Mouse (Mus musculus) kidney, postnatal 25 days (tissue): ENCODE measurements around the gene Tacc3.
A peak's percentile ranks its signal among the peaks of the same experiment; 100 is the strongest.

Source experiments
- DNase-seq, 2 experiments: peaks; one replicate each; pipeline ENCODE4 v3.0.0; 2021; ENCODE audit warnings: mixed read lengths in 2 of 2

Tacc3 gene

GRCm38 (mm10) chr5:33655251-33655840 lies 2.6 kb upstream of the Tacc3 start:
- DNase-seq = no peak

DNA sequence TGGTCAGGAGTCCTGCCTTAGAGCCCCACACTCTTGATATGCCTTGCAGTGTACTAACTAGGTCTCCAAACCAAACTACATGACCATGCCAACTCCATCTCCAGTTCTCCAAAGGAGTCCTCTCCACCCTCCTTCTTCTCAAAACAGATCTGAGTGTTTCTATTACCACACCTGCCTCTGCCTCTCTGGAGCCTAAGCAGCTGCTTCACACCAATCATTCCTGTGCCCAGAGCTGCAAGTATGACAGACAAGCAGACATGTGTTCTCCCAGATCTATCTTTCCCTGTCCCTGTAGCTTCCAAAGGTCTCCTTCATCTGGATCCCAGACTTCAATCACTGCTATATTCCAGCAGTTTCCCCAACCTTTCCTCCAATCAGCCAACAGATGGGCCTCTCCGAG lies 1.2 kb upstream of the Tacc3 start:
- no peak for DNase-seq

GRCm38 (mm10) chr5:33657251-33657786 lies 609 bp upstream of the Tacc3 start:
- DNase-seq = no peak

DNA sequence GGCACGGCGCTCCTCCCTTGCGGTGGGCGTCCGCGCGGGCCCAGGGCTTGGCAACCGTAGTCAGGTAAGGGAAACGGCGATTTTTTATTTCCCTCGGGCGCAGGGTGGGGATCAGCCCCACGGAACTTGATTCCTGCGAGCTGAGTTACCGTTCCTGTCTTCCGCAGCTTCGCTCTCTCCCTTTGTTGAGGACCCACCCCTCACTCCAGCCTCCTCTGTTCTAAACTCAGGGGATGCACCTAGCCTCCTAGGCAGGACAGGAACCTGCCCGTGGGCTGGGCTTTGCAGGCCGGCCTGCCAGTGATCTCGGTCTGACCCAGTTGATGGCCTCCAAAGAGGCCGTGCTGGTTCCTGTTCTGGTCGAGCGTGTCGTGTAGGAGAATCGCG lies 729 bp downstream of the Tacc3 start:
- DNase-seq = peak in 1 of 2 experiments; percentile 42

DNA sequence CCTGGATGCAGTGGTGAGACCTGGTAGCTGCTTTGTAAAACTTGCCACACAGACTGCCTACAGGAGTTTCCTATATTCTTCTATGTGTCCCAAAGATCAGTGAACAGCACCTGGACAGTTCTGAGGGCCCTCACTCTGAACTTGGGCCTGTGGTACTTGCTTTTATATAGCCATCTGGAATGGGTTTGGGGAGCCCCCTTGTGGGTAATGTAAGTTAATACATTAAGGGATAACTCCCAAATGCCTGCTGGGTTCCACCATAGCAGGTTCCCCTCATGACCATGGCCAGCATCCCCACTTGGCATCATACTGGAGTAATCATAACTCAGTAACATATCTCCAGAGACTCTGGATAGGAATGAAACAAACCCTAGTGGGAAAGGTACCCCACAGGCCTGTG lies 10.3 kb downstream of the Tacc3 start:
- peak; percentile 40 to 48 for DNase-seq

DNA sequence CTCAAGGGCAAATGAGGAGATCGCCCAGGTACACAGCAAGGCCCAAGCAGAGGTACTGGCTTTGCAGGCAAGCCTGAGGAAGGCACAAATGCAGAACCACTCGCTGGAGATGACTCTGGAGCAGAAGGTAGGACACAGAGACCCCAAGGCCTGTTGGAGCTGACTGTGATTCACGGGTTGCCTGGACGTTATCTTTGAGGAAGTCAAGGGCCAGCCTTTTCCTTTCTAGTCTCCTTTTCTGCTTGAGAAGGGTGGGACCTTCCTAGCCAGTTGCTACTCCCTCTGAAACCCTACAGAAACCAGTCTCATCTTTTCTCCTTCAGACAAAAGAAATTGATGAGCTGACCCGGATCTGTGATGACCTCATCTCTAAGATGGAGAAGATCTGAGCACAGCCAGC lies 13.7 kb downstream of the Tacc3 start:
- no peak for DNase-seq

DNA sequence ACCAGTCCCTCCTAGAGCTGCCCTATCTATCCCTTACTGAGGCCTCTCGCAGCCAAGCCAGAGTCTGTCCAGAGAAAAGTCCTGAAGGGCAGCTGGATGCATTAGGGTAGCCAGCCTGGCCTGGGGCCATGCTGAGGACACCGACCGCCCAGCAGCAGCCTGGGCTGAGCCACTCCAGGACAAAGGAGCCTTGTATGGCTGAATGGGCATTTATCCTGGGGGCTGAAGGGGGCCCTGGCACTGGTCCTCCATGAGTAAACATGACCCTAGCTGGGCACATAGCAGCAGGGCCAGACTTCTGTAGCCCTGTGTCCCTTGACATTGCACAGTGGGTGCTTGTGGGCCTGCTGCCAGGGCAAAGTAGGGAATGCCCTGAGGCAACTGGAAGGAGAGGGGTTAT lies 16.5 kb downstream of the Tacc3 start:
- DNase-seq = no peak

DNA sequence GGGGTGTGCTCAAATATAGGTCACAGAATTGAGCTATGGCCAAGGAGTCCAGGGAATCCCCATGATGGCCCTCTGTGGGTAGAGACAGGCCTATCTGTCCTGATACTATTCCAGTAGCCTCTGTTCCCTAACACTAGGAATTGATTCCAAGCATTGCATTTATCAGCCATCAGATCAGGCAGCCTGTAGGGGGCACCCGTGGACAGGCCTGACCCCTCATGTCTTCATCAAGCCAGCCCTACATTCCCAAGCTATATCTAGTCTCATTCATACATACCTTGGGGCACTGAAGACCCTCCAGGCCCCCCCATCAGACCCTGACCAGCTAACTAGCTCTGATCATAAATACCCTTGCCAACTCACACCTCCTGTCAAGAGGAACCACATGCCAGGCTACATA lies 18.0 kb downstream of the Tacc3 start:
- DNase-seq = peak; percentile 75 to 84

DNA sequence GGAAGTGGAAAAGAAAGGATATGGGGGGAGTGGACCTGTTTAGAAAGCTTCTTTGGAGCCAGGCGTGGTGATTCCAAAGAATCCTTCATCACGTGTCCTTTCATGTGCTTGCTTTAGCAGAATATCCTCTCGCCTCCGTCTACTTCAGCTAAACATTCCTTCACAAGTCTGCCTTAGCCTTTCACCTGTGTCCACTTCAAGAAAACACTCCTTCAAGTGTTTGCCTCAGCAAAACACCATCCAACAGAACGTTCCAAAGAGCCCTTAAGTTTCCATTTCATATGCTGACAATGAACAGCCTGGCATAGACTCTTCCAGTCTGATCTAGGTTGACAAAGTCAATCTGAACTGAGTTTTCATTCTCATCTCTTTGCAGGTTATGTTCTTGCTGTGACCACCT lies 20.3 kb downstream of the Tacc3 start:
- no peak for DNase-seq

DNA sequence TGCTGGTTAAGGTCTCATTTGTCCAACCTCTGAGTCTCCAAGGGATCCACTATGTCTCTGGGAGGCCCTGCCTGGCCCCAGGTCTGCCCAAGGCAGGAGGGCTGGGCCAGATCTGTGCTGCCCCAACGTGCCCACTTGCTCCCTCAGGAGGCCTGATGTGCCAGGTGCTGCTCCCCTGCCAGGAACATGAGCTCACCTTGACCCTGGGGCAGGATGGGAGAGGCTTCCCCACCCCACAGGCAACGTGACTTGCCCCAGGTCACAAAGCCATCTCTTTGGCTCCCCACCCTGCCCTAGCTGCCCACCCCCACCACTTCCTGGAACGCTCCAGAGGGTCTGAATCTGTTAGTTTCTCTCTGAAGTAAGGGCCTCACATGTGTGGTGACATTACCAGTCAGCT lies 23.1 kb downstream of the Tacc3 start:
- DNase-seq = no peak

DNA sequence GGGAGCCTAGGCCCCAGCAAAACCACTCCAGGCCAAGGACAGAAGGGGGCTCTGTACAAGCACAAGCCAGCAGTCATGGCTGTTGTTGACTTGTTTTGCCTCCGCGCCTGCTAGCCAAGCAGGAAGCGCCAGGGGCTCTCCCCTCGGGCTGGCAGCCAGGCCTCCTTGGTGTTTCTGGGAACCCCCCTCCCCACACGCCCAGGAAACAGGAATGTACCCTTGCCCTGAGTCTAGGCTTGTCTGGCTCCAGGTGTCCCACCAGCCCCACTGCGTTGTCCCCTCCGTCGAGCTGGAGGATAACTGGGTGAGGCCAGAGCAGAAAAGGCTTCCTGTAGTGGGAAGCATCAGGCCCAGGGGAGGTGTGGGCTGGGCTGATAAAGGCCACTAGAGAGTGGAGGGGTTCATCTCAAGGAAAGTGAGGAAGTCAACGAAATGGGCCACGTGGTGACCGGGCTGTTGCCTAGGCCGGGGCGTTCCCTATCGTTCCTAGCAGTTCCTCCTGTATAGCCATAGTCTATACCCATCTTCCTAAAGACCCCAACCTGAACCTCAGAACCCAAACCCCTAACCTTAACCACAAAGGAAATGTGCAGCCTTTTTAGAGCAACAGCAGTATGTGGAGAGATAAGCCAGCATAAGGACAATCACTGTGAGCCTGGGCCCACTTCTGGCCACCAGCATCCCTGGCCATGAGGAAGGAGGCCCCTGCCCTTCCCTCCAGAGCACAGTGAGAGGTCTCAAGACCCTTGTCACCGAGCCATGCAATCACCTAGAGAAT lies 23.9 kb downstream of the Tacc3 start:
- no peak for DNase-seq

GRCm38 (mm10) chr5:33682963-33683362 lies 25.0 kb downstream of the Tacc3 start:
- no peak for DNase-seq

DNA sequence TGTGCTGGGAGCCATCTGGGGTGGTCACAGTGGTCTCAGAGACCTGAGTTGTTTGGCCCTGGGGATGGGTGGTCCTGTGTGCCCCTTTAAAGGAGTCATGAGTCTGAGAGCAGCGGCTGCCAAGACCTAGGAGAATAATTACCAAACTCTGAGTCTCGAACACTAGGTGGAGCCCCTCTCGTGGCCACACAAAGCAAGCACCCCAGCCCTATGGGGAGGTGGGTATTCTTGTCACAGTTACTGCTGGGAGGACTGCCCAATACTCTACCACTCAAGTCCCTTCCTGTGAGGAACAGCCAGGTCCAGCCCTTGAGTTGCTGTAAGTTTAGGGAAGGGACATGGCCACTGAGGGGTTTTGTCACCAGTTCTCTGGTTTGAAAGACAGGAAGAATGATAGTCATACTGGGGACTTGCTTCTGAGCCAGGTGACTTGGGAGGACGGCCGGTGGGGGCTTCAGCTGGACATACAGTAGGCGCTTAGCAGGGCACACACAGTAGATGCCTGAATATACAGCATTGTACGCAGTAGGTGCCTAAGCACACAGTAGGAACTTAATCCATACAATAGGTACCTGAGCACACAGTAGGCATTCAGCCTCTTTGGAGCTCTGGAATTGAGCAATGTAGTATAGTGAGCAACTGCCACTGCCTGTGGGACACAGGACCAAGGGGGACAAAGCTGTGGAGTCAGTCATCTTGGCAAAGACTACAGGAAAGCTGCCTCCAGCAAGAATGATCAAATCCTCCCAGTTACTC lies 26.1 kb downstream of the Tacc3 start:
- peak; percentile 69 to 80 for DNase-seq

GRCm38 (mm10) chr5:33684932-33685331 lies 27.0 kb downstream of the Tacc3 start:
- no peak for DNase-seq

- peak in 1 of 2 experiments; percentile 64 for DNase-seq
Measured at GRCm38 (mm10) chr5:33687142-33687541, 29.2 kb downstream of the Tacc3 start.

DNA sequence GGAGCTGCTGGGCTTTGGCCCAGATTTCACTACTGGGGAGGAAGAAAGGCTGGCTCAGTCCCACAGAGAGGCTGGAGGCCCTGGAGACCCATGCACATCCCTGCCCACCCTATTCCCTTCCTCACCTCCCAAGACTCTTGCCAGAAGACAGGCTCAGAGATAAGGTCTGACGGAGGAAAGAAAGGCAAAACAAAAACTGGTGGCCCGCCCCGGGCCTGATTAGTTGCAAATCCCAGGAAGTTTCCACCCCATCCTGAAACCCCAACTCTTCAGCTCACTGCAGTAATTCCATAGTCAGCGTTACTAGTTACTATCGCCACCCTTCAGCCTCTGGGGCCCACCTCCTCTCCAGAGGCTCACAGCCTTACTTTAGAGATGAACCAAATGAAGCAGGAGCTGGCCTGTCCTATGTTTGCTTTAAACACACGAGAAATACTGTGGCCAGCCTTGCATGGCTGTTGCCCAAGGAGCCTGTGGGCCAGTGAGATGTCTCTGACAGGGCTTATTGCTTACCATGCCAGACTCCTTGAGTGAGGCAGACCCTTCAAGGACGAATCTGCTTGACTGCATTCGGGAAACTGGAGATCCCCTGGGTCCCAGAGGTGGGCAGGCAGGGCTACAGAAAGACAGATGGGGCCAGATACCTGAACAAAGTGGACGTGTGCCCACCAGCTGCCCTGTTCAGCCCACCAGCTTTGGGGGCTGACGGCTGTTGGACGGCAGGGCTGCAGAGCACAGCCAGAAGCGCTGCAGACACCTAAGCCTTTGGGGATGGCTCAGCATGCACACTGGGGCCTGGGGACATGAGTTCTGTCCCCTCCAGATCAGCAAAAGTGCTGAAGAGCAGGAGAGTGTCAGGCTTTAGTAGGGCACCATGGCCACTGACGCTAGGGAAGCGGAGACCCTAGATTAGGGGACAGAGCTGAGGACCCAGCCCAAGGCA lies 30.6 kb downstream of the Tacc3 start:
- no peak for DNase-seq

DNA sequence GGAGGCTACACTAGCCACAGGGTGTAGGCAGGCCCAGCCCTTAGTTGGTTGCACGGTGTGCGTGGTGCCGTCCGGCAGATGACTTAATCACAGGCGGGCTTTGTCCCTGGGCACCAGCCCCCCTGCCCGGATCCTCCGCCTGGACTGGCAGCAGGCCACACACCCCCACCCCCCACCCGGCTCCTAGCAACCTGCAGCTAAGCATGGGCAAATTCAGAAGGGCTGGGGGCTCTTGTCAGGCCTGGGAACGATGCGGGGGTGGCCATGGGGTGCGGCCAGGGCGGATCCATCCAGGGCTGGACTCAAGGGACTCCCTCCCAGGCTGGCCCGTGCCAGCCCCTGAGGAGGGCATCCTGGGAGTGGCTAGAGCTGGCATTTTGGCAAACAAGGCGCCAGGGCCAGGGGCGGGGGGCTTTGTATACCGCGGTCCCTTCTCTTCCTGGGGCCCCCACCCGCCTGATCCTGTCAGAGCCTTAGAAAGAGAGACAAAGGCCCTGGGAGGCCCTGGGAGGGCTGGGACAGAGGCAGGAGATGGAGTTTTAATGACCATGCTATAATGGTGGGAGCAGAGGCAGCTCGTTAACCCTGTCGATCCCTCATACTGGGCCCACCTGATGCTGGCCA lies 31.4 kb downstream of the Tacc3 start:
- peak in 1 of 2 experiments; percentile 66 for DNase-seq

- peak; percentile 57 to 88 for DNase-seq
Measured at GRCm38 (mm10) chr5:33689852-33690645, 32.1 kb downstream of the Tacc3 start.

DNA sequence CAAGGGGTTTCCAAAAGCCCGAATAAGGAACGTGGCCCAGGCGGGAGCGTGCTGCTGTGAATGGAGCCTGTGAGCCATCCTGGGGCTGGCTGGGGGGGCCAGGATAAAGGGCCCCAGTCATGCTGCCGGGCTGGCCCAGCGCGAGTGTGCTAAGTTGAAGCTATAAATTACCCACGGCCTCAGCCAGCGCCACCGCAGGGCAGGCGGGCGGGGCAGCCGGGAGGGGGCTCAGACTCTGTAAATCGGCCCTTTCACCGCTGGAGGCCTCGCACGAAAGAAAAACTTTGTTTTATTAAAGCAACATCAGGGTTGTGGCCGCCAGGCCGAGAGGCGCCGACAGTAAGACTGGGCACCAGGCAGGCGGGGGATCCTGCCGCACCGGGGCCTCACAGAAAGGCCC lies 34.5 kb downstream of the Tacc3 start:
- peak in 1 of 2 experiments; percentile 59 for DNase-seq

GRCm38 (mm10) chr5:33694461-33694847 lies 36.5 kb downstream of the Tacc3 start:
- DNase-seq = no peak
